Mouse (Mus musculus): Measurements from ENCODE around the gene Gm36176.

GRCm38 (mm10) chr10:77882553-77882952 is 36.0 kb downstream of the Gm36176 start:
- no peak for TF ChIP-seq EP300 (IDR thresholded peaks at IDR 0.05; ENCODE audit: low read depth)
- TF ChIP-seq CTCF (IDR thresholded peaks at IDR 0.05; ENCODE audit: low read depth): peak; percentile 50; the same call in 1 of the 2 replicates

All from liver, embryonic 14.5 days (tissue).